Mouse (Mus musculus) lung, postnatal 36 days (tissue): ENCODE measurements around the gene Ptger4.

Experiments
- DNase-seq: peaks from one replicate; pipeline ENCODE4 v3.0.0; 2022; ENCODE audit warnings: mixed read lengths

Gene Ptger4

DNA sequence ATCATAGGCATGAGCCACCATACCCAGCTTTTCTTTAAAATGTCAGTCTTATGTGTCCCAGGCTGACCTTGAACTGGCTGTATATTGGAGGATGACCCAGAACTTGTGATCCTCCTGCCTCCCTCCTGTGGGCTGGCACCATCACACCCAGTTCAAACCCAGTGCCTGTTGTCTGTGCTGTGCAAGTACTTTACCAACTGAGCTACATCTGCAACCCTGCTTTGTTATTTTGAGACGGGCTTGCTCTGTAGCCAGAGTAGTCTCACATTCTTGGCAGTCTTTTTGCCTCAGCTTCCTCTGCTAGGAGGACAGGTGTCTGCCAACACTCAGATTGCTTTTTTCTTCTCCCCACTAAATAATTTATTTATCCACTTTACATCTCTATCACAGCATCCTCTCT is 86.6 kb downstream of the Ptger4 start:
- DNase-seq, result no peak
